Mouse (Mus musculus) kidney, embryonic 16.5 days (tissue): ENCODE results near the gene Plch1. TPM values are rescaled to one million over a fixed set of nuclear protein-coding genes. Genes with fewer than 3 reads are reported as not detected.

Experiments
- ATAC-seq: fragments of 200-750 bp; cut with Nextera tagmentation; 2 replicates; pipeline ENCODE4 v1.8.0; 2017; ENCODE audit warnings: moderate TSS enrichment; ENCODE audit not compliant: low FRiP score, low TSS enrichment
- H3K27ac ChIP-seq: fragments of 300-500 bp; sonication (generic); 2 replicates; pipeline ENCODE4 v1.5.1; 2014; ENCODE audit warnings: low read length
- H3K27me3 ChIP-seq: fragments of 300-500 bp; sonication (generic); 2 replicates; pipeline ENCODE4 v1.6.1; 2014; ENCODE audit warnings: low read length, control low read depth, mixed read lengths; ENCODE audit not compliant: insufficient read depth
- H3K36me3 ChIP-seq: fragments of 300-500 bp; sonication (generic); 2 replicates; pipeline ENCODE4 v1.6.1; 2014; ENCODE audit warnings: low read length, control low read depth, mixed read lengths; ENCODE audit not compliant: insufficient read depth
- H3K4me1 ChIP-seq: fragments of 300-500 bp; sonication (generic); 2 replicates; pipeline ENCODE4 v1.6.1; 2014; ENCODE audit warnings: low read length, control low read depth, mixed read lengths; ENCODE audit not compliant: insufficient read depth
- H3K4me2 ChIP-seq: fragments of 300-500 bp; sonication (generic); replicated peaks from 2 replicates; pipeline ENCODE4 v1.6.1; 2014; ENCODE audit warnings: low read depth, low read length
- H3K4me3 ChIP-seq: fragments of 300-500 bp; sonication (generic); 2 replicates; pipeline ENCODE4 v1.5.1; 2014; ENCODE audit warnings: mild to moderate bottlenecking, low read length
- H3K9ac ChIP-seq: fragments of 300-500 bp; sonication (generic); replicated peaks from 2 replicates; pipeline ENCODE4 v1.6.1; 2014; ENCODE audit warnings: low read length
- H3K9me3 ChIP-seq: fragments of 300-500 bp; sonication (generic); 2 replicates; pipeline ENCODE4 v1.6.1; 2016; ENCODE audit warnings: low read length, control low read depth
- WGBS: fragments of 180-500 bp; shearing (Covaris S2); extraction: QIAGEN DNeasy Blood & Tissue Kit; methylation state at CpG from one replicate; pipeline ENCODE4 v1.1.7; 2014; 5-methylcytosine and 5-hydroxymethylcytosine counted together
- polyA plus RNA-seq: library from polyadenylated mRNA; unstranded; fragments of >200 nt; fragmentation: Nextera tagmentation; extraction: Ambion mirVana; gene quantifications from 2 replicates; pipeline ENCODE4 v1.2.1, GENCODE M21; 2015

The Plch1 gene
- polyA plus RNA-seq, 1 experiment from 2014 or later: 11.4 TPM

GRCm38 (mm10) chr3:63836937-63837632 lies 62.2 kb downstream of the Plch1 start:
- H3K4me3 ChIP-seq: no peak overlapping the region
- no peak for ATAC-seq
- H3K27ac ChIP-seq: no peak overlapping the region
- H3K9me3 ChIP-seq: no peaks in the 10 kb centered on the region
- 78% methylated on average over 8 of the region's 8 CpGs for WGBS
- no peaks in the 10 kb centered on the region; the same call in 1 of the 2 replicates for H3K4me1 ChIP-seq
- H3K9ac ChIP-seq: no peak overlapping the region
- H3K27me3 ChIP-seq: no peaks in the 10 kb centered on the region
- no peak overlapping the region for H3K4me2 ChIP-seq
- no peaks in the 10 kb centered on the region for H3K36me3 ChIP-seq

GRCm38 (mm10) chr3:63835816-63836215 lies 63.5 kb downstream of the Plch1 start:
- Histone ChIP-seq H3K9me3 (no peaks in the 10 kb centered on the region), H3K27ac (no peak overlapping the region), H3K4me3 (no peak overlapping the region), H3K36me3 (no peaks in the 10 kb centered on the region), H3K9ac (no peak overlapping the region), H3K4me1 (no peaks in the 10 kb centered on the region; the same call in 1 of the 2 replicates), H3K4me2 (no peak overlapping the region), H3K27me3 (no peaks in the 10 kb centered on the region)
- ATAC-seq: no peak

DNA sequence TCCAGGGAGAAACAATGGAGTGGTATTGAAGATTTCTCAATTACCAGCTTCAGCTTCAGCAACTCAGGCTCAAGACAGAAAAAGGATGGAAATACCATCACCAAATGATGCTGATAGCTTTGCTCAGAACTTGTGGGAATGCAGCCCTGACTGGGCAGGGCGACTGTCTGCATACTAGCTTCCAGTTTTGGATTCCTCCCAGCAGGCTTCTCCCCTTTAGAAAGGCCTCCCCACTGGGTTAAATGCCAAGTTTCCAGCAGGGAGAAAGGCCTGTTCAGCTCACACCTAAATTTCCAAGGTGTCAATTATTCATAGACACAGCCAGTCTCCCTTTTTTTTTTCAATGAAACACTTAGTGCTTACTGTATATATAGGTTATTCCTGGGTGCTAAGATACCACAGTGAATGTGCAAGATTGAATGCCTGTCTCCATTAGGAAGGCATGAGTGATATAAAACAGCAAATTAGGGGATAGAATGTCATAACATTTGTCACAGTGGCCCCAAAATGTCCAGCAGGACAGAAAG lies 75.3 kb downstream of the Plch1 start:
- H3K9me3 ChIP-seq: no peaks in the 10 kb centered on the region
- WGBS: 53% methylated on average over 1 of the region's 1 CpGs
- H3K27ac ChIP-seq: no peak overlapping the region
- no peaks in the 10 kb centered on the region for H3K4me1 ChIP-seq
- no peaks in the 10 kb centered on the region for H3K27me3 ChIP-seq
- H3K4me3 ChIP-seq: no peak overlapping the region
- no peak for ATAC-seq
- no peak overlapping the region for H3K4me2 ChIP-seq
- H3K9ac ChIP-seq: no peak overlapping the region
- H3K36me3 ChIP-seq: no peaks in the 10 kb centered on the region

DNA sequence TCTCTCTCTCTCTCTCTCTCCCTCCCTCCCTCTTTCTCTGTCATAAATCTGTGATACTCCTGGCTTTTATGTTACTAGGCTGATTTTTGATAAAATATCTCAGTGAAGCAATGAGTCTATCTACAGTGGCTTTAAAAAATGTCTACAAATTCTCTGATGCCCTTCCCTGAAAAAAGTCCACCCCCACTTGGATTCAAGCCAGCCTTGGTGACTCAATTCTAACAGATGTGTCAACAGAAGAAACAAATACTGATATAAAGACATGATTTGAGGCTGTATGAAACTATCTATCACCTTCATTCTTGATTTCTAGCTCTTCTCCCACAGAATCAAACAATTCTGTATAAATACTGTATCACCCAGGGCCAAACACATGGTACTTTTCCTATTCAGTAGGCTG lies 76.6 kb downstream of the Plch1 start:
- Histone ChIP-seq H3K4me2 (no peak overlapping the region), H3K27ac (no peak overlapping the region), H3K4me1 (no peaks in the 10 kb centered on the region), H3K9ac (no peak overlapping the region), H3K27me3 (no peaks in the 10 kb centered on the region), H3K9me3 (no peaks in the 10 kb centered on the region), H3K4me3 (no peak overlapping the region), H3K36me3 (no peaks in the 10 kb centered on the region)
- no peak for ATAC-seq

- Histone ChIP-seq H3K4me3 (no peak overlapping the region), H3K9me3 (no peaks in the 10 kb centered on the region), H3K4me1 (no peaks in the 10 kb centered on the region), H3K36me3 (no peaks in the 10 kb centered on the region), H3K27me3 (no peaks in the 10 kb centered on the region), H3K4me2 (no peak overlapping the region), H3K9ac (no peak overlapping the region), H3K27ac (no peak overlapping the region)
- 45% methylated on average over 3 of the region's 3 CpGs for WGBS
- ATAC-seq: no peak
Observed at GRCm38 (mm10) chr3:63815131-63815530, 84.1 kb downstream of the Plch1 start.

DNA sequence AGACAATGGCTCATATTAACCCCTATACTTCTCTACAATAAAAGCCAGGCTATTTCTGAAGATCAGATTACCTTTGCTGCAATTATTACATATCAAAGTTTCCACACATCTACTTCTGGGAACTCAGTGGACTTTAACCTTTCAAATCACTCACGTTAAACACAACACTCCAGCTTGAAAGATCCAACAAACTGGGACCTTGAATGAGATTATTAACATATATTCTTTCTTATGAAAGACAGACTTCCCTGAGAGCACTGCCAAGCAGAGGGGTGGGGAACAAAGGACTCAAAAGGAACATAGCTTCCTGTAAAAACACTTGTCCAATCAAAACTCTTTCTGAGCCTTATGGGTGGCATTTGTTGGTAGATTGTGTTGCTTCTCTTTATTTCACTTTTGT lies 85.1 kb downstream of the Plch1 start:
- no peak overlapping the region for H3K9ac ChIP-seq
- no peak overlapping the region for H3K4me2 ChIP-seq
- no peaks in the 10 kb centered on the region for H3K36me3 ChIP-seq
- WGBS: 72% methylated on average over 1 of the region's 1 CpGs
- H3K4me1 ChIP-seq: no peaks in the 10 kb centered on the region
- no peak overlapping the region for H3K4me3 ChIP-seq
- no peaks in the 10 kb centered on the region for H3K9me3 ChIP-seq
- ATAC-seq: no peak
- no peaks in the 10 kb centered on the region for H3K27me3 ChIP-seq
- H3K27ac ChIP-seq: no peak overlapping the region

- Histone ChIP-seq H3K4me3 (no peak overlapping the region), H3K36me3 (no peaks in the 10 kb centered on the region), H3K27me3 (no peaks in the 10 kb centered on the region), H3K4me2 (no peak overlapping the region), H3K4me1 (0 out of 2 replicates have a peak, but pooled peaks cover 3% of the 10 kb centered on the region), H3K9ac (no peak overlapping the region), H3K27ac (no peak overlapping the region), H3K9me3 (no peaks in the 10 kb centered on the region)
- 17% methylated on average over 1 of the region's 1 CpGs for WGBS
- peak; percentile 67; the same call in 1 of the 2 replicates for ATAC-seq
Observed at GRCm38 (mm10) chr3:63806906-63807305, 92.4 kb downstream of the Plch1 start.

- Histone ChIP-seq H3K27me3 (no peaks in the 10 kb centered on the region), H3K9ac (no peak overlapping the region), H3K4me1 (0 out of 2 replicates have a peak, but pooled peaks cover 3% of the 10 kb centered on the region), H3K27ac (no peak overlapping the region), H3K36me3 (no peaks in the 10 kb centered on the region), H3K4me3 (no peak overlapping the region), H3K9me3 (no peaks in the 10 kb centered on the region), H3K4me2 (no peak overlapping the region)
- no peak for ATAC-seq
- 87% methylated on average over 2 of the region's 2 CpGs for WGBS
Observed at GRCm38 (mm10) chr3:63805496-63805895, 93.8 kb downstream of the Plch1 start.

- no peaks in the 10 kb centered on the region for H3K4me1 ChIP-seq
- no peaks in the 10 kb centered on the region for H3K36me3 ChIP-seq
- no peak for ATAC-seq
- H3K4me2 ChIP-seq: no peak overlapping the region
- no peak overlapping the region for H3K4me3 ChIP-seq
- no peaks in the 10 kb centered on the region for H3K27me3 ChIP-seq
- H3K9ac ChIP-seq: no peak overlapping the region
- no peaks in the 10 kb centered on the region for H3K9me3 ChIP-seq
- 88% methylated on average over 5 of the region's 5 CpGs for WGBS
- H3K27ac ChIP-seq: no peak overlapping the region
Observed at GRCm38 (mm10) chr3:63800685-63801084, 98.6 kb downstream of the Plch1 start.

DNA sequence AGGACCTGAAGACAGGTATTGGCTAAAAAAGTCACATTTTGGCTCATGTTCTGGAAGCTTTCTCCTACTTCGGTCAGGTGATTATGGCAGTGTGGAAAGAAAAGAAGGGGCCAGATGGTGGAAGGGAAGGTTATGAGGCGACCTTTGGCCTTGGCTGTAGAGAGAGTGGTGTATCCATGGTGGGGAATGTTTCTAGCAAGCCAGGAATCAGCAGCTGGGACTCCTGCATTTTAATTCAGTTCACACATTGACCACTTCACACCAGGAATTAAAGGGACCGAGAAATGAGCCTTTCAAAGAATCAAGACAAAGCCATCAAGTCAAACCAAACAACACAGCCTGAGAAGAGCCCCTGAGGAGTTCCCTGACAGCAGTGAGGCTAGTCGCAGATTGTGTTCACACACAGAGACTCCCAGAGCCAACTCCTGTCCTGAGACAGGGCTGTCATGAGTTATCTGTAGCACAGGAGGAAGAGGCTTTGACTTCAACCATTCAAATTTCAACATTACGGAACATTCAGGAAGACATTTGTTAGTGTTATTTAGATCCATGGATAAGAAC lies 112.4 kb downstream of the Plch1 start:
- Histone ChIP-seq H3K27me3 (no peaks in the 10 kb centered on the region), H3K4me2 (no peak overlapping the region), H3K9me3 (no peaks in the 10 kb centered on the region), H3K9ac (no peak overlapping the region), H3K27ac (no peak overlapping the region), H3K4me3 (no peak overlapping the region), H3K36me3 (no peaks in the 10 kb centered on the region), H3K4me1 (no peaks in the 10 kb centered on the region)
- WGBS: 67% methylated on average over 5 of the region's 5 CpGs
- ATAC-seq: no peak
